Mouse (Mus musculus) embryonic fibroblast, embryonic 13.5 days (primary cell): Measurements from ENCODE around the gene Hist1h4c.
"Not testable (repeated sequence)": the region's sequence is repeated elsewhere in the genome, so short reads cannot be mapped to it uniquely, and the experiment has no call there.

ENCODE experiments used
- CTCF ChIP-seq: IDR thresholded peaks from 2 replicates; pipeline ENCODE4 v1.5.1; 2011; ENCODE audit warnings: mild to moderate bottlenecking, control low read depth, low read length, moderate library complexity, borderline replicate concordance; ENCODE audit not compliant: insufficient read depth
- POLR2A ChIP-seq: IDR thresholded peaks from 2 replicates; pipeline ENCODE4 v1.6.1; 2011; ENCODE audit warnings: low read depth, mild to moderate bottlenecking, control low read depth, low read length, moderate library complexity

DNA sequence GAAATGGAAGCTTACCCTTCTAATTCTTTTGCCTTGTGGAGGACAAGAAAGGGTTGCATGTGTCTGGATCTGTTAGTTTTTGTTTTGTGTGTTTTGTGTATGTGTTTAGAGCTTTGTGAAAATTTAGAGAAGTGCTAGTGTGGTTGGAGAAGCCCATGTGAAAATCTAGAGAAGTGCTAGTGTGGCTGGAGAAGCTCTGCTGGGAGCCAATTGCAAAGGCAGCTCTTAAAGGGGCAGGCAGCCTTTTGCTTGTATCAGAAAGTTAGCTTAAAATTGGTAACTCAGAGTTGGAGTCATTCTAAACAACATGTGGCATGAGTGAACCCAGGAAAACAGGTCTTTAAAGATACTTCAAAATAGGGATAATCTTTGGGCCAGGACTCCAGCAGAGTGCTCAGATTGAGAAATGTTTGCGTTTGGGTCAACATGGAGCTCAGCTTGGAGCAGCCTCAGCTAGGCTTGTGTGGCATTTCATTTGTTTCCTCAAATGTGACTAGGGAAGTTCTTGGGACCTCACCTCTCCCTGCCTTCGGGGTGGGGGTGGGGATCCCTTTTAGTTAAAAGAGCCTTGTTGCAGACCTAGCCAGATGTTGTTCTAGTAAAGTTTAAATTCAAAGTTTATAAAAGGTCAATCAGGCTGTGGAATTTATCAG is 19.5 kb upstream of the Hist1h4c start:
- not testable (repeated sequence) for TF ChIP-seq CTCF, POLR2A
